Mouse (Mus musculus): ENCODE measurements at regions not wholly inside any gene's neighbourhood (a gene's known extent, or its start where the extent isn't known, plus 50 kb on each side); places are given as distances from the start of the nearest gene placed in this dataset.

DNA sequence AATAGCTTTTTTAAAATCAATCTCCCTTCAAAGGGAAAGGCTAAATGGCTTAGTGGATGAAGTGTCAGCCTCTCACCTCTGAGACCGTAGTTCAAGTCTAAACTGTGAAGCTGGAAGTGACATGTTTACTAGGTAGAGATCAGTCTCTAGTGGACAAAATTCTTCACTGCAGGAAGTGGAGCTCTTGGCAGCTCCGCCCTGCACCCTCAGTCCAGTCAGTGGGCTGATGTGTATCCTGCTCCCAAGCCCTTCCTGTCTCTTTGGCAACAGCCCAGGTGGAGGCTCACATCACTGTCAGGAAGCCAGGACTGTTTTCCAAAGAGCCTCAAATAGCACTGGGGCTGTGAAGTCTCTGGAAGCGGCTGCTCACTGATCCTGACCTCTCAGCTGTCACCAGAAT, 142.8 kb upstream of the Tmco5 start:
- Histone ChIP-seq H3K4me3 (no peak overlapping the region), H3K79me2 (ENCODE audit: control insufficient read depth, insufficient read depth) (no peaks in the 10 kb centered on the region), H3K36me3 (ENCODE audit: control insufficient read depth, insufficient read depth) (no peaks in the 10 kb centered on the region), H3ac (ENCODE audit: control insufficient read depth, insufficient read length) (no peak overlapping the region), H3K27me3 (ENCODE audit: control insufficient read depth, insufficient read depth, insufficient read length) (no peaks in the 10 kb centered on the region), H3K4me2 (ENCODE audit: low read depth) (no peak overlapping the region)
- TF ChIP-seq MYOD1 (IDR thresholded peaks at IDR 0.05; ENCODE audit: control insufficient read depth in 1 of 3, insufficient read length in 2 of 3, low read depth in 2 of 3), result no peak
- TF ChIP-seq E2F4 (IDR thresholded peaks at IDR 0.05; ENCODE audit: insufficient read depth), result no peak

DNA sequence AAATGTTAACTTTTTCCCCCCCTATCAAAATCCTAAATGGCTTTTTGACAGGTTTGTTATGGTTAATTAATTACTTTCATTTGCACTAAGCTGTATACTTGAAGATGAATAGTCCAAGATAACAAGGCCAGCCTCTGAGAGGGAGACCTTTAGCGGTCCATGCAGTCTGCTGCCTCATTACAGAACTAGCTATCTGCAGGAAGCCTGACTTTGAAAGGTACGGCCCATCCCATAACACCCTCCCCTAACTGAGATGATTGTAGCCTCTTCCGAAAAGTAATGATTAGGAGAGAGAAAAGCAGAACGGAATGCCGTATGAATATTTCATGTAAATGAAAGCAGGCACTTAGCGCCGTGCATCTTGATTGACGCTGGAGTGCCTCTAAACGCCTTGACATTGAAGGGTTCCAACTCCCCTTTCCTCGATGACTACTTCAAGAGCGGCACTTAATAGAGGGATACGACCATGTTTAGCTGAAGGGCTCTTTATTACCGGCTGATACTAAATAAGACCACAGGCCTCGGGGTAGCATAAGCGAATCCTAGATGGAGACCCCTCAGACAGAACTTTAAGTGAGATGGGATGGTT, 109.9 kb upstream of the Tmco5 start:
- Histone ChIP-seq H3K79me2 (ENCODE audit: control insufficient read depth, insufficient read depth) (no peaks in the 10 kb centered on the region), H3K27me3 (ENCODE audit: control insufficient read depth, insufficient read depth, insufficient read length) (no peaks in the 10 kb centered on the region), H3K4me2 (ENCODE audit: low read depth) (no peak overlapping the region), H3K4me3 (no peak overlapping the region), H3K36me3 (ENCODE audit: control insufficient read depth, insufficient read depth) (no peaks in the 10 kb centered on the region), H3ac (ENCODE audit: control insufficient read depth, insufficient read length) (no peak overlapping the region)
- TF ChIP-seq TCF12 (IDR thresholded peaks at IDR 0.05; ENCODE audit: insufficient read depth, poor library complexity, severe bottlenecking), result no peak
- no peak for TF ChIP-seq MYOG (IDR thresholded peaks at IDR 0.05; ENCODE audit: control insufficient read depth in 1 of 3, insufficient read depth in 1 of 3, insufficient read length in 2 of 3, low read depth in 2 of 3)
- TF ChIP-seq USF1 (IDR thresholded peaks at IDR 0.05; ENCODE audit: low read depth), result no peak
- no peak for TF ChIP-seq E2F4 (IDR thresholded peaks at IDR 0.05; ENCODE audit: insufficient read depth)
- no peak for TF ChIP-seq CEBPB (IDR thresholded peaks at IDR 0.05; ENCODE audit: insufficient read depth, poor library complexity, severe bottlenecking)
- TF ChIP-seq MYOD1 (IDR thresholded peaks at IDR 0.05; ENCODE audit: control insufficient read depth in 1 of 3, insufficient read length in 2 of 3, low read depth in 2 of 3), result no peak
- TF ChIP-seq REST (IDR thresholded peaks at IDR 0.05; ENCODE audit: insufficient read depth, insufficient read length), result no peak
- no peak for TF ChIP-seq SRF (IDR thresholded peaks at IDR 0.05; ENCODE audit: control insufficient read depth, insufficient read length, low read depth)
- TF ChIP-seq MAX (IDR thresholded peaks at IDR 0.05; ENCODE audit: low read depth), result no peak
- no peak for TF ChIP-seq POLR2A (IDR thresholded peaks at IDR 0.05; ENCODE audit: insufficient read length, low read depth)
- no peak for TF ChIP-seq TCF3 (IDR thresholded peaks at IDR 0.05; ENCODE audit: insufficient read length, low read depth)
- no peak for TF ChIP-seq POLR2AphosphoS2 (IDR thresholded peaks at IDR 0.05; ENCODE audit: insufficient read length, low read depth)

DNA sequence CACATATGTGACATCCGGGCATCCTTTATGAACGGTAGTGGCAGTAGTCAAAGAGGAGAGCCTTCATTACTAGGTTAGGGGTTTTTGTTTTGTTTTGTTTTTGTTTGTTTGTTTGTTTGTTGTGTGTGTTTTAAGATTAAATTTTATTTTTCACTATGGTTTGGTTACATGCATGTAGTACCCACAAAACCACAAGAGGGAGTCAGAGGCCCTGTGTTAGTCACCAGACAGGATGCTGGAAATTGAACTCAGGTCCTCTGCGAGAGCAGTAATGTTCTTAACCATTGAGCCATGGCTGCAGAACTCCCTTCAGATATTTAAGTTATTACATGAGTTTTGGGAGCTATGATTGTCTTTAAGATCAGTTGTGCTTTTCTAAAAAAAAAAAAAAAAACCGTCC, 109.3 kb upstream of the Tmco5 start:
- Histone ChIP-seq H3K27me3 (ENCODE audit: control insufficient read depth, insufficient read depth, insufficient read length) (no peaks in the 10 kb centered on the region), H3K79me2 (ENCODE audit: control insufficient read depth, insufficient read depth) (no peaks in the 10 kb centered on the region), H3ac (ENCODE audit: control insufficient read depth, insufficient read length) (no peak overlapping the region), H3K4me3 (no peak overlapping the region), H3K36me3 (ENCODE audit: control insufficient read depth, insufficient read depth) (no peaks in the 10 kb centered on the region), H3K4me2 (ENCODE audit: low read depth) (no peak overlapping the region)
- TF ChIP-seq MYOD1 (IDR thresholded peaks at IDR 0.05; ENCODE audit: control insufficient read depth in 1 of 3, insufficient read length in 2 of 3, low read depth in 2 of 3), result no peak
- TF ChIP-seq E2F4 (IDR thresholded peaks at IDR 0.05; ENCODE audit: insufficient read depth), result no peak
- no peak for TF ChIP-seq MYOG (IDR thresholded peaks at IDR 0.05; ENCODE audit: control insufficient read depth in 1 of 3, insufficient read depth in 1 of 3, insufficient read length in 2 of 3, low read depth in 2 of 3)
- TF ChIP-seq REST (IDR thresholded peaks at IDR 0.05; ENCODE audit: insufficient read depth, insufficient read length), result no peak
- no peak for TF ChIP-seq USF1 (IDR thresholded peaks at IDR 0.05; ENCODE audit: low read depth)
- no peak for TF ChIP-seq SRF (IDR thresholded peaks at IDR 0.05; ENCODE audit: control insufficient read depth, insufficient read length, low read depth)
- no peak for TF ChIP-seq TCF3 (IDR thresholded peaks at IDR 0.05; ENCODE audit: insufficient read length, low read depth)
- no peak for TF ChIP-seq POLR2AphosphoS2 (IDR thresholded peaks at IDR 0.05; ENCODE audit: insufficient read length, low read depth)
- no peak for TF ChIP-seq CEBPB (IDR thresholded peaks at IDR 0.05; ENCODE audit: insufficient read depth, poor library complexity, severe bottlenecking)
- TF ChIP-seq TCF12 (IDR thresholded peaks at IDR 0.05; ENCODE audit: insufficient read depth, poor library complexity, severe bottlenecking), result no peak
- TF ChIP-seq POLR2A (IDR thresholded peaks at IDR 0.05; ENCODE audit: insufficient read length, low read depth), result no peak
- no peak for TF ChIP-seq MAX (IDR thresholded peaks at IDR 0.05; ENCODE audit: low read depth)

DNA sequence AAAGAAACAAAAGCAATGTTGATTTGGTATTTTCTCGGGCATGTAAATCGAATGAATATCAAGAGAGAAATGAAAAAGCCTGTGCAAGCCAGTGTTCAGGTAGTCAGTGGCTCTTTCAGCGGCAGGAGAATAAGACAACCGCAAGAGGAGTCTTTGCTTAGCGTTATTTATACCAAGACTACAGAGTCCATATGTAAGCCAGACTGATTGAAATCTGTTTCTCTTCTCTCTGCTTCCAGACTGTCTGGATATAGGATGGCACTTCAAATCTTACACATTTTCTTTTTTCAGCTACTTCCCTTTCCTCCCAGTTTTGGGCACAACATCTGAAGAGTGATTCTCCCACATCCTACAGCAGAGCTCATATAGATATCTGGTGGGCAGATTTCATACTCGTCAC, 105.9 kb upstream of the Tmco5 start:
- Histone ChIP-seq H3ac (ENCODE audit: control insufficient read depth, insufficient read length) (no peak overlapping the region), H3K36me3 (ENCODE audit: control insufficient read depth, insufficient read depth) (no peaks in the 10 kb centered on the region), H3K4me2 (ENCODE audit: low read depth) (no peak overlapping the region), H3K4me3 (no peak overlapping the region), H3K27me3 (ENCODE audit: control insufficient read depth, insufficient read depth, insufficient read length) (no peaks in the 10 kb centered on the region), H3K79me2 (ENCODE audit: control insufficient read depth, insufficient read depth) (no peaks in the 10 kb centered on the region)
- TF ChIP-seq MYOG (IDR thresholded peaks at IDR 0.05; ENCODE audit: control insufficient read depth in 1 of 3, insufficient read depth in 1 of 3, insufficient read length in 2 of 3, low read depth in 2 of 3) (no peak), MYOD1 (IDR thresholded peaks at IDR 0.05; ENCODE audit: control insufficient read depth in 1 of 3, insufficient read length in 2 of 3, low read depth in 2 of 3) (no peak), TCF3 (IDR thresholded peaks at IDR 0.05; ENCODE audit: insufficient read length, low read depth) (no peak), MAX (IDR thresholded peaks at IDR 0.05; ENCODE audit: low read depth) (no peak), SRF (IDR thresholded peaks at IDR 0.05; ENCODE audit: control insufficient read depth, insufficient read length, low read depth) (no peak), REST (IDR thresholded peaks at IDR 0.05; ENCODE audit: insufficient read depth, insufficient read length) (no peak)

DNA sequence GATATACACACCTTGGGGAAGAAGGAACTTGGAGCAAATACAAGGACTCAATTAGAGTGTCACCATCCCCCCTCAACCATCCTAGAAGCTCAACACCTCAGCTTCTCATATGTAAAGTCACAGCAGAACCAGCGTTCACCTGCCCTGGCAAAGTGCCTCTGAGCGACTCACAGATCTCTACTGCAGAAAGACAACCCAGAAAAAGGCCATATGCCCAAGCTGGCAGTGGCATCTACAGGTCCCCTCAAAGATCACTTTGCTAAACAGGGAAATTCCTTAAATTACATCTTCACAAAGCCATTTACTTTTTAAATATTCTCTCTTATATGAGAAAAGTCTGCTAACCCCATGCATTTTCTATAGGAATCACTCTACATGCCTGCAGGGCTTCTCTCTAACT, 78.3 kb upstream of the Tmco5 start:
- TF ChIP-seq MYOG (IDR thresholded peaks at IDR 0.05; ENCODE audit: control insufficient read depth in 1 of 3, insufficient read depth in 1 of 3, insufficient read length in 2 of 3, low read depth in 2 of 3) (no peak), REST (IDR thresholded peaks at IDR 0.05; ENCODE audit: insufficient read depth, insufficient read length) (no peak), MYOD1 (IDR thresholded peaks at IDR 0.05; ENCODE audit: control insufficient read depth in 1 of 3, insufficient read length in 2 of 3, low read depth in 2 of 3) (no peak), USF1 (IDR thresholded peaks at IDR 0.05; ENCODE audit: low read depth) (no peak)
- Histone ChIP-seq H3ac (ENCODE audit: control insufficient read depth, insufficient read length) (no peak overlapping the region), H3K4me2 (ENCODE audit: low read depth) (no peak overlapping the region), H3K4me3 (no peak overlapping the region), H3K79me2 (ENCODE audit: control insufficient read depth, insufficient read depth) (no peaks in the 10 kb centered on the region), H3K27me3 (ENCODE audit: control insufficient read depth, insufficient read depth, insufficient read length) (no peaks in the 10 kb centered on the region), H3K36me3 (ENCODE audit: control insufficient read depth, insufficient read depth) (no peaks in the 10 kb centered on the region)

Data from myocyte (in vitro differentiated cells).